Mouse (Mus musculus) lung, adult 2 months (tissue): ENCODE measurements around the gene Prg4. TPM values are rescaled to one million over a fixed set of nuclear protein-coding genes. Genes with fewer than 3 reads are reported as not detected.

Experiments
- DNase-seq: peaks from one replicate; pipeline ENCODE4 v3.0.0; 2022
- H3K4me1 ChIP-seq: fragments of 200-500 bp; 2 replicates; pipeline ENCODE4 v1.6.1; 2011; ENCODE audit warnings: low read length; ENCODE audit not compliant: control insufficient read depth, insufficient read depth
- H3K4me3 ChIP-seq: fragments of 200-500 bp; replicated peaks from 2 replicates; pipeline ENCODE3; 2011; ENCODE audit warnings: low read depth, mild to moderate bottlenecking, control low read depth, low read length; ENCODE audit errors: extremely low read depth
- CTCF ChIP-seq: fragments of 200-500 bp; IDR thresholded peaks from 2 replicates; pipeline ENCODE4 v1.5.1; 2011; ENCODE audit warnings: mild to moderate bottlenecking, low read length, control low read depth; ENCODE audit not compliant: insufficient read depth
- POLR2A ChIP-seq: fragments of 200-500 bp; IDR thresholded peaks from 2 replicates; pipeline ENCODE4 v1.6.1; 2011; ENCODE audit warnings: low read depth, mild to moderate bottlenecking, control low read depth, low read length, borderline replicate concordance; ENCODE audit errors: extremely low read depth
- WGBS: fragments of 180-500 bp; shearing (Covaris S2); methylation state at CpG from one replicate; pipeline ENCODE4 v1.1.7; 2018; 5-methylcytosine and 5-hydroxymethylcytosine counted together
- polyA plus RNA-seq: library from polyadenylated mRNA; depleted of rRNA; stranded (reverse); fragments of >200 nt; gene quantifications from 2 replicates; pipeline ENCODE4 v1.2.3, GENCODE M21; 2012; rRNA removed

The Prg4 gene
- polyA plus RNA-seq: 2.8 and 7.2 TPM in 2 replicates

DNA sequence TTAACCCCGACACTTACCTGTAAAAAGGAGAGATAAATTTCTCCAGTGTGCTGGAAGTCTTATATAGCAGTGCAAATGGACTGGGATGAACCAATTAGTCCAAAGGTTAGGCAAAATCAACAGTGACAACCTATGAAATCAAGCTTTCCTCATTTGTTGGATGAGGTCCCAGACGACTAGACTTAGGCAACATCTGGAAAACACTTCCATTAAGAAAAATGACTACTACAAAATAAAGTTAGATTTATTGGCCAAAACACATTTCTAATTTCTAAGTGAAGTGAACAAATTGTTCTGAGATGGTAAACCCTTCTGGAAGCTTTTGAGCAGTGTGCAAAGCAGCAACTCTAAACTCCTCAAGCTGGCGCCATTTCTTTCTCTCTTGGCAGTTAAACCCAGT, at the start of gene Prg4:
Gene Prg4, minus strand, starts transcription at position 34 of the 400 bp plus-strand sequence.
- DNase-seq: no peak
- H3K4me3 ChIP-seq: no peak within 1 kb of the TSS
- H3K4me1 ChIP-seq: no peaks in the 10 kb centered on the region
- TF ChIP-seq CTCF (no peak), POLR2A (no peak)
- WGBS: 73% methylated on average over 3 of the region's 3 CpGs

DNA sequence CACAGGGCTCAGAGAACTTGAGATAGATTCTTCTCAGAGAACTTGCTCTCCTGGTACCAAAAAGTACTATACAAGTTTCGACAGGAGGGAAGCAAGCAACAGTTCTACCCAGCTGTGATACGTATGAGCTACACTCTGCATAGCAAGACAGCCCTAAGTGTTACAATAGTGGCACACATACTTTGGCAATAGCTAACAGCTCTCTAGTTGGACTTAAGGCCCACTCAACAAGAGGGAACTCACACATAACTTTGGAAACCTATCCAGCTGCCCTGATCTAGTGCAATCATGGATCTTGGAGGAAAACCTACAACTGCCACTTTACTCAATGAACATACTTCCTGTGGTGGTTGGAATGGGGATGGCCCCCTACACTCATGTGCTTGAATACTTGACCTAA, 47.1 kb upstream of the Prg4 start:
- TF ChIP-seq CTCF (no peak), POLR2A (no peak)
- 74% methylated on average over 2 of the region's 2 CpGs for WGBS

DNA sequence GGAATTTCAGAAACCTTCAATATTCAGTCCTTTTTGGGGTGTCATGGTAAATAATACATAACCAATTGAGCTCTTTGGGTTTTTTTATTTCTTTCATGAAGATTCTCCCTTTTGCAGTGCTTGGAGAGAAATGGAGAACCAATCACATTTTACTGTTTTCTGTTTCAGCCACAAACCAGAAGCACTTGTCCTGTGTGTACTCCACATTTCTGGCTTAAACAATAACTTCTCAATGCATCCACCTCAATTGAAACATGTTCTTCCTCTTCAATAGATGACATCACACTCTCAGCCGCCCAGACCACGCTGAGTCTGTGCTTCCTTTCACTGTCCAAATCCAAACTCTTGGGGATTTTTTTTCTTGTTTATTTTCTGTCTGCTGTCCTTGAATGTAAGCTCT, 39.8 kb upstream of the Prg4 start:
- no peak for DNase-seq
- no peak overlapping the region for H3K4me3 ChIP-seq
- TF ChIP-seq POLR2A (no peak), CTCF (no peak)
- WGBS: 11% methylated on average over 2 of the region's 2 CpGs
- H3K4me1 ChIP-seq: no peaks in the 10 kb centered on the region

More for the DNA sequence above, 47.1 kb upstream of the Prg4 start:
- H3K4me1 ChIP-seq: no peaks in the 10 kb centered on the region
- DNase-seq: no peak
- no peak overlapping the region for H3K4me3 ChIP-seq

DNA sequence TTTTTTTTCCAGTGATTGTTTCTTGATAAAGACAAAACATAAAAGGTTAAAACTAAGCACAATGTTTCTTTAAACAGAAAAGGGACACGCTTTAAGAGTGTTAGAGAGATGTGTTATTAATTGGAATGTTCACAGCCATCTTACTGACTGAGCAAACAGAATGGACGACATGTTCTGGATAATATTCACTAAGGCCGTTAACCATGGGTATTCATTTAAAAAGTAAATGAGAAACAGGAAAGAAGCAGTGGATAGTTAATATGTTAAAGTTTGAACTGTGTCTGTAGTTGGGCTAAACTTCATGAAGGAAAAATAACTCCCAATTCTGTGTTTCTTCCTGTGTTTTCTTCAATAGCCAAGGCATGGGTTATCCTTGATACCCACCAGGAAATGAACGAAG, 37.4 kb upstream of the Prg4 start:
- TF ChIP-seq POLR2A: no peak
- no peak for TF ChIP-seq CTCF
- DNase-seq: no peak
- no peak overlapping the region for H3K4me3 ChIP-seq

DNA sequence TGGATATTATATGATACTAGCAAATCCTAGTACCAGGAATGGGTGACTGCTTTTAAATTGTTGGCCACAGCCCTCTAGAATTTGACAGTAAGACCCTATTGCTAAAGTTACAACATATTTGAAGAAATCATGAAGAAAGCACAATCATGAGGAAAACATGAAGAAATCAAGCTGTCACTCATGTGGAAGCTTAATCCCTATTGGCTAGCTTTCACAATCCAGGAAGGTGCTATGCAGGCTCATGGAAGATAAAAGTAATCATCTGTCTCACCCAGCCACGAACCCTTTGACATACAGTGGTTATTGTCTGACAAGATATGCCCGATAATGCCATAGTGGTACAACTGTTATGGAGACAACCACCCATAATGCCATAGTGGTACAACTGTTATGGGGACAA, 32.2 kb upstream of the Prg4 start:
- WGBS: 85% methylated on average over 2 of the region's 2 CpGs
- H3K4me1 ChIP-seq: 0 out of 2 replicates have a peak, but pooled peaks cover 2% of the 10 kb centered on the region
- H3K4me3 ChIP-seq: no peak overlapping the region
- no peak for DNase-seq
- TF ChIP-seq POLR2A: no peak
- no peak for TF ChIP-seq CTCF

More for the DNA sequence above, 37.4 kb upstream of the Prg4 start:
- H3K4me1 ChIP-seq: no peaks in the 10 kb centered on the region
- 73% methylated on average over 4 of the region's 4 CpGs for WGBS

DNA sequence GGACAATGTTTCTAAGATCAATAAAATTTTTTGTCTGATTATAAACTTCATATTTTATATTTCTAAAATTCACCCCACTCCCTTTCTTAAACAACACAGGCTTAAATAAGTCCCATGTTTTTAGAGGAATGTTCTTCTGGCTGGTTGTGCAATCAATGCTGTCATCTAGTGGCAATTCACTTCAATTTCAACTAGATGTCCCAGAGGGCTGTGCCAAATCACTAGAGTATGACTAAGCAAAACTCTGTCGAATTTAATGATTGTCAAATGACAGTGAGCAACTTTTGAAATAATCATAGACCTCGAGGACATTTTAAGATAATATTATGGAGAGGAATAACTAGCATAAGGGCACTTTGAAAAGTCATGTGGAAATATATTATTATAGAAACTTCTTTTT, 31.7 kb upstream of the Prg4 start:
- TF ChIP-seq POLR2A (no peak), CTCF (no peak)
- no peak for DNase-seq
- H3K4me1 ChIP-seq: 0 out of 2 replicates have a peak, but pooled peaks cover 2% of the 10 kb centered on the region
- WGBS: 23% methylated on average over 2 of the region's 2 CpGs
- no peak overlapping the region for H3K4me3 ChIP-seq

DNA sequence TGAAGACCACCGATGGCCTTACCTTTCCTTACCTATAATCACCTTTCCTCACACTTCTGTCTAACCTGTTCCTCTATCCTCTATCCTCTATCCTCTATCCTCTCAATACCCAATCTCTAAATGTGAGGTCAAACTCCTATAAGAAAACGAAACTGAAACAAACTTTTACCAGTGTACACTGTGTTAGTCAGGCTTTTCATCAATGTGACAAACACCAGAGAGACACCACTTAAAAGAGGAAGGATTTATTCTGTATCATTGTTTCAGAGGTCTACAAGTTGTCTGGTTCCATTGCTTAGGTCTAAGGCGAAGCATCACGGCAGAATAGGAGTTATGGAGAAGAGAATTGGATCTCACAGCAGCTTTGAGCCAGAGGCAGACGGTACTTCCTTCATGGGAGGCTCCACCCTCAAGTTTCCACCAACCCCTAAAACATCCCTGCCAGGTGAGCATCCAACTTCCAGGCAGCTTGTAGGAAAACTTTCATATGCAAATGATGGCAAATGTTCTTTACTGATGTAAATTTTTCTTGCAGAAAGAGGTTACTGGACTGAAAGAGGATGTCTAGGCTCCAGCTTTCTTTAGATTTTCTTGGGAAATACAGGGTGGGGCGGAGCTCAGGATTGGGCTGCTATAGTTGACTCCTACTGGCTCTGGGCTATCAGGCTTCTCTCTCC, 30.8 kb upstream of the Prg4 start:
- DNase-seq: no peak
- no peak overlapping the region for H3K4me3 ChIP-seq
- 0 out of 2 replicates have a peak, but pooled peaks cover 2% of the 10 kb centered on the region for H3K4me1 ChIP-seq
- TF ChIP-seq POLR2A (no peak), CTCF (no peak)
- WGBS: 64% methylated on average over 6 of the region's 6 CpGs

DNA sequence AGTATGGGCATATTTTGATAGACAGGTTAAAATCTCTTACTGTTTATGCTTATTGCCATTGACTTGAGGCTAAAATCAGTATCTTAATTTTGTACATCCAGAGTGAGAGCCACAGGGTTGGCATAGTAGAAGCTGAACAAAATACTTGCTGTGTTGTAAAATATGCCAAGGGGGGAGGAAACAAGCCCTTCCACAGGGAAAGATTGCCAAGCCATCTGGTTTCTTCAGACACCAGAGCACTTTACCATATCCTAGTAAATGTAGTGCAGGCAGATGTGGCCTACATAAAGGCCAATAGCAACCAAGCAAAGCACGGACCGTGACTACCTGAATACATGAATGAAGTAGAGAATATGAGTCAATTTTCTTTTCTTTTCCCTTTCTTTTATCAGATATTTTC, 23.2 kb upstream of the Prg4 start:
- 91% methylated on average over 2 of the region's 2 CpGs for WGBS
- no peak for TF ChIP-seq POLR2A
- no peak for TF ChIP-seq CTCF
- no peaks in the 10 kb centered on the region for H3K4me1 ChIP-seq
- DNase-seq: no peak
- no peak overlapping the region for H3K4me3 ChIP-seq

DNA sequence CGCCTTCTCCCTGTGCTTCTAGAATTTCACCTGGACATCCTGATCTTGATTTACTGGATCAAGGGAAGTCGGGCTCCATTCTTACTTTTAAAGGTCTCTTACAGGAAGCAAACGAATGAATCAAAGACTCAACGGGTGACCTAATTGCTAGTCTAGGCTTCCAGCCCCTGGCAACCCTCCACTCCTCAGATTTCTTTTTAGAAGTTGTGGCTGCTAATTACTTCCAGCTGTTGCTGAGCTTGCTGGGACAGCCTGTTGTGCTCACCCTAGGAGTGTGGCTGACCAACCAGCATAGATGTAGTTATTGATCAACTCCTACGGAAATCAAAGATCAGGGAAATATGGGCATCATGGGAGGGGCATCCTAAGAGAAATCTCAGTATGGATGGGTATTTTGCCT, 14.7 kb upstream of the Prg4 start:
- no peak for DNase-seq
- H3K4me1 ChIP-seq: no peaks in the 10 kb centered on the region
- TF ChIP-seq POLR2A: no peak
- no peak for TF ChIP-seq CTCF
- WGBS: 68% methylated on average over 5 of the region's 5 CpGs
- H3K4me3 ChIP-seq: no peak overlapping the region

DNA sequence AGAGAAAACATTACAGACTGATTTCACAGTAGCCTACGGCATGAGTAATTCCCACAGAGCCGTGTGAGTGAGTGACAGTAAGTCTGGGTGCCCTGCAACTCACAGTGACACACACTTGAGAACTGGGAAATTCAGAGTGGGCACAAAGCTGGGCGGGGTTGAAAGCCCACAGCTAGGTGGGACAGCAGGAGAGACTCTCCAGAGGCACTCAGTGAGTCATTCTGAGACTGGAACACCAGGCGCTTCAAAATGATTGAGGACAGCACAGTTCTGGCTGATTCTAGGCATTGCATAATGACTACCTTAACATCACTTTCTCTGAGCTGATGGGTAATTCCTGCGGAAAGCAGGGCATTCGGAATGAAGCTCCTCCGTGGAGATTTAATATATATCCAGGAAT, 6.6 kb upstream of the Prg4 start:
- Histone ChIP-seq H3K4me3 (no peak overlapping the region), H3K4me1 (no peaks in the 10 kb centered on the region)
- TF ChIP-seq CTCF (no peak), POLR2A (no peak)
- 62% methylated on average over 7 of the region's 7 CpGs for WGBS
- DNase-seq: no peak
